Mouse (Mus musculus): Measurements from ENCODE around the gene Pigg.
"Not testable (repeated sequence)": the region's sequence is repeated elsewhere in the genome, so short reads cannot be mapped to it uniquely, and the experiment has no call there.

Pigg gene

GRCm38 (mm10) chr5:108312224-108313064 is at the start of gene Pigg:
Gene Pigg (plus strand): TSS chr5:108312609.
- DNase-seq (ENCODE audit: low spot score in 2 of 2): peak; percentile 71 to 79

- no peak for DNase-seq (ENCODE audit: low spot score in 2 of 2)
Measured at GRCm38 (mm10) chr5:108262722-108263121, 49.7 kb upstream of the Pigg start.

- not testable (repeated sequence) for DNase-seq (ENCODE audit: low spot score in 2 of 2)
Measured at GRCm38 (mm10) chr5:108263785-108264184, 48.6 kb upstream of the Pigg start.

DNA sequence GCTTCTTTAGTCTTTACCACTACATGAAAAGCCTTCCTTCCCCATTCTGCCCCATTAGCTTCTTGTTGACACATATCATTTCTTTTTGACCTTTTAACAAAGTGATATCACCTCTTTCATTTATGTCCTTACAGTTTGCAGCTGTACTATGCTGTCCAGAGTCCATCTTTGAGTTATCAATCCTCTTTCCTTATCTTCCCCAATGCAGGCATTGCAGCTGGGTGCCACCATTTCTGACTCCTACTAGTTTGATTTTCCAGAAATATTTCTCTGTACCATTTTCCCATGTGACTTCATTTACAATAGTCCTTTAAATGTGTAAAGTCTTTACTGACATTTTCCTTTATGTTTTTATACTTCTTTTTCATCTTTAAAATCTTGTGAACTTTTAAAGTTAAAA is 45.4 kb upstream of the Pigg start:
- no peak for DNase-seq (ENCODE audit: low spot score in 2 of 2)

- DNase-seq (ENCODE audit: low spot score in 2 of 2): peak; percentile 79 to 85
Measured at GRCm38 (mm10) chr5:108268127-108269062, 44.0 kb upstream of the Pigg start, which contains the start of gene Dr1. Gene Dr1 (plus strand): TSS chr5:108268897.

- no peak for DNase-seq (ENCODE audit: low spot score in 2 of 2)
Measured at GRCm38 (mm10) chr5:108269063-108269810, 43.2 kb upstream of the Pigg start.

GRCm38 (mm10) chr5:108269811-108270151 is 42.6 kb upstream of the Pigg start:
- no peak for DNase-seq (ENCODE audit: low spot score in 2 of 2)

- no peak for DNase-seq (ENCODE audit: low spot score in 2 of 2)
Measured at GRCm38 (mm10) chr5:108270415-108270814, 42.0 kb upstream of the Pigg start.

GRCm38 (mm10) chr5:108271345-108271744 is 41.1 kb upstream of the Pigg start:
- not testable (repeated sequence) for DNase-seq (ENCODE audit: low spot score in 2 of 2)

GRCm38 (mm10) chr5:108286957-108287356 is 25.5 kb upstream of the Pigg start:
- DNase-seq (ENCODE audit: low spot score in 2 of 2): no peak

- DNase-seq (ENCODE audit: low spot score in 2 of 2): no peak
Measured at GRCm38 (mm10) chr5:108301567-108301966, 10.8 kb upstream of the Pigg start.

GRCm38 (mm10) chr5:108313065-108313860 is 854 bp downstream of the Pigg start:
- DNase-seq (ENCODE audit: low spot score in 2 of 2): no peak

DNA sequence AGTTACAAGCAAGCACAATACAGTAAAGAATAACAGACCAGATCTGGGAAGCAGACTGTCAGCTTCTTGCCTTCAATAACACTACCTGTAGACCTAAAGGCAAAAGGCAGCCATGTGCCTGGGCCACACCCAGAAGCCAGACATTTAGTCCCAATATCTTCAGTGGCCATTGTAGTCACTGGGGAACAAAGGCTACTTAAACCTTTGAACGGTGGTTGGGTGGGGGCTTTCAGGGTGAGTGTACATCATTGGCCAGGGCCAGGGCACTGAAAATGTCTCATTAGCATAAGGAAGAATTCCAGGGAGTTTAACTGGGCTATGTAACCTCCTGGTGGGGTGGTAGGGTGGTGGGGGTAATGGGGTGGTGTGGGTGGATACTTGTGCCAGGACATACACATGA is 18.6 kb downstream of the Pigg start:
- no peak for DNase-seq (ENCODE audit: low spot score in 2 of 2)

GRCm38 (mm10) chr5:108337385-108337784 is 25.0 kb downstream of the Pigg start:
- no peak for DNase-seq (ENCODE audit: low spot score in 2 of 2)

- DNase-seq (ENCODE audit: low spot score in 2 of 2): no peak
Measured at GRCm38 (mm10) chr5:108338049-108338448, 25.6 kb downstream of the Pigg start.

GRCm38 (mm10) chr5:108343680-108344170 is 31.3 kb downstream of the Pigg start:
- DNase-seq (ENCODE audit: low spot score in 2 of 2): no peak

DNA sequence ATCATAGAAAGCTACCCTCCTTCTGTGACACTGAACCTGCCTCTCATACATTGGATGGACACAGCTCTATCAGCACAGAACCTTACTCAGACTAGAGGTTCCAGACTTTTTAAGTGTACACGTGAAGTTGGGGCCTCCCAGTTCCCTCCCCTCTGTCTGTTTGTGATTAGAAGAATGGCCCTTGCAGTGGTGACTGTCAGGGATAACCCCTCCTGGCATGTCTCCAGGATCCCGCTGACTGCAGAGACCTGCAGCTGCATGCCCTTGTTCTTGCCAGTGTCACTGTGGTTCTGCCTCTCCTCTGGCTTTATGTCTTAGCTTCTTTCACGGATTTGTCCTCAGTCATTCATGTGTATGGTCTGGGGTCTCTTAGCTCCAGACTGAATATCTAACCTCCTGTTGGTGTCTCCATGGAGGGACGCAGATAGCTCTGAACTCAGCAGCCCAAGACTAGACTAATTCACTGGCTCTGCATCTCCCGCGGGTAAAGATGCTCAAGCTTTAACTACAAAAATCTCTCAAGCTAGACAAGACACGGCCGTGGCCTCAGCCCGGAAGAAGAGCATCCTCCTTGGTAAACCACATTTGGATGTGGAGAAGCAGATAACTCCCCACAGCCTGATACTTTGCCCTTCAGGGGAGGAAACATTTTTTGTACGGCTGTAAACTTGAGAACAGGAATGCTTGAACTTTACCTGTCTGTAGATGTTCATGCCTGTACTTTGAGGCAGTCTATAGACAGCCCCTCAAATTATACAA is 33.1 kb downstream of the Pigg start:
- DNase-seq (ENCODE audit: low spot score in 2 of 2): no peak

- DNase-seq (ENCODE audit: low spot score in 2 of 2): no peak
Measured at GRCm38 (mm10) chr5:108347843-108348242, 35.4 kb downstream of the Pigg start.

DNA sequence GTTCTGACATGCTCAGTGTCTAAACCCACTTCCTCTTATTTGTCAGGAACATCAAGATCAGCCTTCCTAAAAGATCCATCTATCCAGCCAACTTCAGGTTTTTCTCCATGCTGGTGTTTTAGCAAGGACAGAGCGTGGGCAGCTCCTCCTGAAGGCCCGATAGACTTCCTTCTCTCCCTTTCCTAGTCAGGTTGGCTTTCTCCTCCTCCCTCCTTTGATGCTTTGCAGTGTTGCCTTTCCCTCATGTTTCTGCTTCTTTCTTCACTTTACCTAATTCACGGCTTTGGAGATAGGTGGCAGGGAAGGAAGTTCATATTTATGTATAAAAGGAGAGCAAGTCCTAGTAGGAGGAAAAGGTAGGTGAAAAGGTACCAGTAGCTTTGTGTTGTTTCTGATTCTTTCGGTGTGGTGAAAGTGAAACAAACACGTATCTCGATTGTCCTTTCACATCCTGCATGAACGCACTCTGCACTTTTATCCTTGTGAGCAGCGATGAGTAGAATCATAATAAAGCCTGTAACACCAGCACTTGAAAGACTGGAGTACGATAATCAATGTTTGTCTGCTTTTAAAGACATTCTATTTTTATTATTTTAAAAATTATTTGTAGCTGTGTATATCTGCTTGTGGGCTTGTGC is 37.2 kb downstream of the Pigg start:
- no peak for DNase-seq (ENCODE audit: low spot score in 2 of 2)

- no peak for DNase-seq (ENCODE audit: low spot score in 2 of 2)
Measured at GRCm38 (mm10) chr5:108354056-108354455, 41.6 kb downstream of the Pigg start.
